Mouse (Mus musculus) left cerebral cortex, adult 18-20 months (tissue): ENCODE measurements around the gene Atxn1. TPM values are rescaled to one million over a fixed set of nuclear protein-coding genes. Genes with fewer than 3 reads are reported as not detected.

Experiments
- DNase-seq, 2 experiments: peaks; one replicate each; pipeline ENCODE4 v3.0.0; 2021 to 2022; ENCODE audit warnings: low spot score in 2 of 2, mixed read lengths in 1 of 2
- long read RNA-seq, 2 experiments: library from polyadenylated mRNA; stranded (forward); transcript quantifications; one replicate each; pipeline ENCODE4 v2.0.0; 2021
- total RNA-seq, 2 experiments: library from RNA; stranded (reverse); gene quantifications; 2 replicates each; pipeline ENCODE4 v1.2.3; 2021

Atxn1 gene
- 100 to 1,000 TPM; 167 to 176 TPM for total RNA-seq
- long read RNA-seq, experiment 1, partial matches to known transcripts: 0 of 12 reads
- long read RNA-seq, experiment 1, other reads (novel, unspliced or antisense): 12 of 12 reads
- long read RNA-seq, experiment 2, partial matches to known transcripts: 1 of 6 reads
- long read RNA-seq, experiment 2, other reads (novel, unspliced or antisense): 5 of 6 reads

GRCm38 (mm10) chr13:45964853-45965593 is at the start of gene Atxn1:
TSS of gene Atxn1 (minus strand) at chr13:45965008.
- peak; percentile 52 to 57 for DNase-seq

DNA sequence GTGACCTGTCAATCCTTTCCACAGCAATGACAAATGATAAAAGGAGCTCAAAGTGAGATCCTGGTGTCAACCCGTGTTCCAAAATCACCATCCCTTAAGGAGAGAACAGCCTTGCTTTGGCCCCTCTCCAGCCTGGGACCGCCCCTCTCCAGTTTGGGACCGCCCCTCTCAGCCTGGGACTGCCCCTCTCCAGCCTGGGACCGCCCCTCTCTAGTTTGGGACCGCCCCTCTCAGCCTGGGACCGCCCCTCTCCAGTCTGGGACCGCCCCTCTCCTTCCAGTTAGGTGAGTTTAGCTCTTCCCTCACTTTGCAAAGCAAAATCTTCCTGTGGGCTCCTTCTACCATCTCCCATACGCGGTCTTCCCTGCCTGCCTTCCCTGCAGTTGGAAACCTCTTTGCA is 46.4 kb upstream of the Atxn1 start:
- DNase-seq: no peak

DNA sequence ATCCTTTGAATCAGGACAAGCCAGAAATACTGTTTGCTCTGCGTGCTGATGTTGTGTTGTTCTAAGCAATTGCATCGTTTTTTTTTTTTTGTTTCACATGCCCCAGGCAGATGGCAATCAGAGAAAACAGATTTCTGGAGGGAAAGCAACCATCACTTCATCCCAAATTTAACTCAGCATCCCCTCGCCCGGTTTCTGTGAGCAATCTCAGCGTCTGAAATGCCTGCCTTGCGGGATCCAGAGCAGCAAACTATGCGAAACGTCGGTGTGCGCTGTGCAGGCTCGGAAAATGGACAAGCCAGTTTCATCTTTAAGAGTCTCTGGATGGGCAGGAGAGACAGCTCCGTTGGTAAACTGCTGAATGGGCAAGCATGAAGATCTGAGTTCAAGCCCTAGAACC is 45.3 kb upstream of the Atxn1 start:
- no peak for DNase-seq

DNA sequence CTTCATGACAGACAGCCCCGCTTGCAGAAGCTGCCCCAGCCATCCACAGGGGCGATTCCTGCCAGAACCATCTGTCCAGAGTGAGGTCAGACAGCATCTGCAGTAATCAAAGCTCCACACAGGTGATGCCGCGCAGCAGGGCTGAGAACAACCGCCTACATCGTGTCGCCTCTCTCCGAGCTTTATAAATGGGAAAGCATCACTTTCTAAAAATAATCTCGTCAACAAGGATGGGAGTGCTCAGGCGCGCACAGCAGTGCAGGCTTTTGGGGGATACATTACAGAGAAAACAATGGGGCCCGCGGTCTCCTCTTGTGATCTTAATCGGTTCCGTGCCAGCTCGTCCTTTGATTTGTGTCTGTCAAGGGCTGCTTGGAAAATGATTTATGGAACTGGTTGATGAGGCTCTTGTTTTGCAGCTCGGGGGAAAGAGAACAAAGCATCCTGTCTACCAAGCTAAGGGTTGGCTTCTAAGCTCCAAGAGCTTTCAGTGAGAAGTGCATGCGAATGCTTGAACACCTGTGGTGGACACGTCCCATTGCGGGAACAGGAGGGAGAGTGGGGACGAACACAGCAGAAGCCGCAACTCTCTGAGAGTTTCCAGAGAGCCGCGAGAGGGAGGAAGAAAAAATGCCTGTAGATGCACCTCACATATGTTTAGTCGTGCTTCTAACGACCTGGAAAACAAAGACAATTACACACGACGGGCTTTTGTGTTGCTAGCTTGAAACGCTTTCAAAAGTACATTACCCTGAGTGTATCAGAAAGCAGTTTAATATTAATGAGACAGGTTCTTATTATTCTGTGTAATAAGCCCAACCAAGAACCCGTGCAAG is 44.2 kb upstream of the Atxn1 start:
- DNase-seq: no peak

GRCm38 (mm10) chr13:46006211-46007102 is 41.6 kb upstream of the Atxn1 start:
- DNase-seq: peak; percentile 43 to 53

DNA sequence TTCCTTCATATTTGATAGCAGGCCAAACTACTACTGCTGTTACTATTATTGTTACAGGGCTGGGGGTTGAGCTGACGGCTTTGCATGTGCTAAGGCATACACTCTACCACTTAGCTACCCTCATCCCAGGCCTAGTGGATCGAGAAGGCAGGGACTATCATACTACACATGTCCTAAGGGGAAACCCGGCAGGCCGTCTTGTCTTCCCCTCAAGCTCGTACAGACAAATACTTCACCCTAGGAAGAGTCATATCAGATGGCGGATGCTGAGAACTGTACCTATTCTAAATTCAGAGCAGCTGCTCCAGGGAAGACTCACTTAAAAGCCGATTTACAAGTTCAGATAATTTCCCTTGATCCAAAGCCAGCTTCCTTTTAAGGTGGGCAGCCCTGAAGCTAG is 40.8 kb upstream of the Atxn1 start:
- no peak for DNase-seq

DNA sequence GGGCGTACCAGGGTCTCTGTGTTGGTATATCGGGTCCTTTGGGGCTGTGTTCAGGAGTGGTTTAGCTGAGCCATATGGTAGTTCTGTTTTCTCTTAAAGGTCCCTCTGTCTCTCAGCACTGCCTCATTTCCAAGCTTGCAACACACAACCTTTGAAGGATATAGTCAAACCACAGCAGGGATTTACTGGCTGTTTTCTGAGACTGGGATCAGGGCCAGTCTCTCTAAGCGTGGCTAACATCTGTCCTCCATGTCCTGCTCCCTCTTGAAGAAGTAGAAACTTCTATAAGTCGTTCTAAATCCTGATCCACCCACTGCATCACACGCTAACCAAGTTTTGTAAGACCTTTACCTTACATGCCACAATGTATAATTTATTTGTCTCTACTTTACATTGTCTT is 36.5 kb upstream of the Atxn1 start:
- DNase-seq: no peak

DNA sequence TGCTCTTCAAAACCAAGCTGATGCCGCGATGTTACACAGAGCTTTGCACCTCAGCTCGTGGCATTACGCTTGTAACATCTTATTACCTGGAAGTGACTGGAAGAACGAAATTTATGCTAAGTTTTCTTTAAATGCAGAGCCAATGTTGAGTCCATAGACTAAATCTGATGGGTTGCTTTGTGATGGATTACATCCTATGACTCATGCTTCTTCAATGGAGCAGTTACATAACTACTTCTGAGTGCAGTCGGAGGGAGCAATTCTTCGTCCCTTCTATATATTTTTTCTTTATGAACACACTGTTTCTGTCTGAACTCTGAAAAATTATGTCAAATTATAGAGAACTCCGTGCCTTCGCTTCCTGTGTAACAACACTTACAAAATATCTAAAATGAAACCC is 28.1 kb upstream of the Atxn1 start:
- no peak for DNase-seq

- no peak for DNase-seq
Observed at GRCm38 (mm10) chr13:45990486-45990885, 25.7 kb upstream of the Atxn1 start.

- no peak for DNase-seq
Observed at GRCm38 (mm10) chr13:45979246-45979645, 14.4 kb upstream of the Atxn1 start.

DNA sequence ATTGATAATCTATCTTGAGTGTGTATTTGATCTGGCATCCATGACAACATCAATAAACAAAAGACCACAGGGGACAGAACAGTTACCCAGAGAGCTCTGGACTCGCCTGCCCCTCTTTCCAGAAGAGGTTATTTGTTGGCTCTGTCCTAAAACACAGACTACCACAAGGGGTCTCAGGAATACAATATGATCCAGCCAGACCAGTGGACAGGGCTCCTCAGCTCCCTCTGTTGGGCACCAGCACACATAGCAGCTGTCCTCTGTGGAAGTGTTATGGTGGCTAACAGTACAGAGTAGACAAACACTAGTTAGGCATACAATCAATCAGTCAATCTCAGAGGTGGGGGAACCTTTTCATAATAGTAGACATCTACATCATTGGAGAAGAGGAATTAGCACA is 12.1 kb upstream of the Atxn1 start:
- DNase-seq: no peak

- no peak for DNase-seq
Observed at GRCm38 (mm10) chr13:45974651-45975050, 9.8 kb upstream of the Atxn1 start.

GRCm38 (mm10) chr13:45973972-45974490 is 9.2 kb upstream of the Atxn1 start:
- no peak for DNase-seq

DNA sequence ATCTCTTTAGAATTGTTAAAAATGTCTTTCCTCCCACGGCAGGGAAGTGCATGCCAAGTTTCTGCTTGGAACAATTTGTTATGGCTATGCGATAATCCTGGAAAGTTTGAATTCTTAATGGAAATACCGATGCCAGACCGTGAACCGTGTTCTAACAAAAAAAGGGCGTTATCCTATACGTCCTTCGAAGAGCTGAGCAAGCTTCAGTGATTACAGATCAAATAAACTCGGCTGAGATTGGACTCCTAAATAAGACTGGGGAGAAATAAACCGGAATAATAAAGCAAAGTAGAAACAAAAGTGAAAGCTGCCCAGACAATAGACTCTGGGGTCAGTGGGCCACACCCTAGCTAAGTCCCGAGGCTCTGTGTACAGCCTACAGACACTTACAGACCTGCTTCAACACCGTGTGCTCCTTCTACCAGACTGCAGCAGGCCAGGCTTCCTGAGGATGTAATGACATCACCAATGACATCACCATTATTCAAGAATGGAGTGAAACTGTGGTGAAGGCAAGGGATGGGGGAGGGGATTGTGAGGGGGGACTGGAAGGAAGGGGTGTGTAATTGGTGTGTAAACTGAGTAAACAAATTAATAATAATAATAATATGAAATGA is 6.2 kb upstream of the Atxn1 start:
- DNase-seq: no peak

- DNase-seq: no peak
Observed at GRCm38 (mm10) chr13:45968206-45968605, 3.4 kb upstream of the Atxn1 start.

- DNase-seq: no peak
Observed at GRCm38 (mm10) chr13:45967371-45967770, 2.6 kb upstream of the Atxn1 start.

- no peak for DNase-seq
Observed at GRCm38 (mm10) chr13:45966586-45966985, 1.8 kb upstream of the Atxn1 start.

DNA sequence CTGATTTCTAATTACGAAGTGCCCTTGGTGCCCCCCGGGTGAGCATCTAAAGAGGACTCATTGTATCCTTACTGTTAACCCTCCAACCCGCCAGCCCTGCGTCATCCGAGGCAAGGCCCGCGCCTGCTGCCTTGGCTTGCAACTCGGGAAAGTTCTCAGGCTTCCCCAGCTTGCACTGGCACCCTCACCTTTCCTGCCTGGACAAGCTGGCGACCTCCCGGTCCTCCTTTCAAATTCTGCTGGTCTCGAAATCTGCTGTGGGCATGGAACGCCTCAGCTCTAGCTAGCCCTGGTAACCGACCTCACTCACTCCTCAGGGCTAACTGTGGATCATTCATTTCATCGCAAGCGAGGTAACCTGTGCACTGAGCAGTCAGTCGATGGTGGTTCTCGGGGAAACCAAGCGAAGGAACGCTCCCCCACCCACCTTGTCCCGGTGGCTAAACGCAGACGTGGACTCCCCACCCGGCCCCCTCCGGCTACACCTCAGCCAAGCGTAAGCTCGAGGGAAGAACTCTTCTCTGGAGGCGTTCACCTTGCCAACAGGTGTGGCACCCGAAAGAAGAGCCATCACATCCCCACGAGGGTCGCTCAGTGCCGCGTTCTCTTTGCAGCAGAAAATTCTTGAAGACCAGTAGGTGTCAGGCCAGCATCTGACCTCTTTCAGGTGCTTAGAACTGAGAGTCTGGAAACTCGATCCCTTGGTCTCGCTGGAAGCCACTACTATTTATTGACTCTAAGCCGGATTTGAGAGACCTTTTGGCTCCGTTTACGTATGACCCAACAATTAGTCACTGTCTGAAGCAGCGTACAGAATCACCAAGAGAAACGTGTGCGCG is 1.0 kb upstream of the Atxn1 start:
- peak; percentile 24 to 35 for DNase-seq

- peak; percentile 36 to 46 for DNase-seq
Observed at GRCm38 (mm10) chr13:45964331-45964852, 416 bp downstream of the Atxn1 start.
